Mouse (Mus musculus): ENCODE measurements around the gene Gm21497. TPM values are rescaled to one million over a fixed set of nuclear protein-coding genes. Genes with fewer than 3 reads are reported as not detected.
"Not testable (repeated sequence)": the region's sequence is repeated elsewhere in the genome, so short reads cannot be mapped to it uniquely, and the experiment has no call there.

Gm21497 gene
- polyA plus RNA-seq (2012; fragmentation: generic; extraction: Trizol) = not detected

GRCm38 (mm10) chrY:61646446-61646845 lies at the start of gene Gm21497:
Gene Gm21497 (plus strand): TSS chrY:61646746.
- H3K79me2 ChIP-seq (ENCODE audit: control insufficient read depth, insufficient read depth); H3K4me3 ChIP-seq; H3K27me3 ChIP-seq (ENCODE audit: control insufficient read depth, insufficient read depth, insufficient read length); H3ac ChIP-seq (ENCODE audit: control insufficient read depth, insufficient read length); H3K4me2 ChIP-seq (ENCODE audit: low read depth); H3K36me3 ChIP-seq (ENCODE audit: control insufficient read depth, insufficient read depth): not testable (repeated sequence)
